Mouse (Mus musculus) spleen, postnatal 36 days (tissue): Measurements from ENCODE around the gene Snrpn.
"Not testable (repeated sequence)": the region's sequence is repeated elsewhere in the genome, so short reads cannot be mapped to it uniquely, and the experiment has no call there.

ENCODE experiments used
- DNase-seq, 2 experiments: peaks; one replicate each; pipeline ENCODE4 v3.0.0; 2022; ENCODE audit warnings: low spot score in 2 of 2, mixed read lengths in 1 of 2

The Snrpn gene

GRCm38 (mm10) chr7:60139742-60140480, at the start of gene Snrpn:
Gene Snrpn, minus strand, starts transcription at chr7:60140219.
- no peak for DNase-seq

- no peak for DNase-seq
Observed at GRCm38 (mm10) chr7:60170250-60171185, 30.5 kb upstream of the Snrpn start.

GRCm38 (mm10) chr7:60125332-60125731, 14.7 kb downstream of the Snrpn start:
- no peak for DNase-seq

- DNase-seq: not testable (repeated sequence)
Observed at GRCm38 (mm10) chr7:60123086-60123624, 16.9 kb downstream of the Snrpn start.

- DNase-seq: no peak
Observed at GRCm38 (mm10) chr7:60122434-60123085, 17.5 kb downstream of the Snrpn start.

GRCm38 (mm10) chr7:60097154-60097859, 42.7 kb downstream of the Snrpn start:
- DNase-seq: no peak

GRCm38 (mm10) chr7:60076301-60076700, 63.7 kb downstream of the Snrpn start:
- DNase-seq: no peak

- no peak for DNase-seq
Observed at GRCm38 (mm10) chr7:60047481-60048201, 92.4 kb downstream of the Snrpn start.

- DNase-seq: no peak
Observed at GRCm38 (mm10) chr7:60013186-60013585, 126.8 kb downstream of the Snrpn start.

- no peak for DNase-seq
Observed at GRCm38 (mm10) chr7:60007727-60008360, 132.2 kb downstream of the Snrpn start.

- DNase-seq: no peak
Observed at GRCm38 (mm10) chr7:60006262-60006661, 133.8 kb downstream of the Snrpn start.

- DNase-seq: peak in 1 of 2 experiments; percentile 1
Observed at GRCm38 (mm10) chr7:60004606-60005330, 135.3 kb downstream of the Snrpn start, which contains the start of the genes Snurf and Gm38393. Gene Snurf, minus strand, starts transcription at chr7:60005049. Gene Gm38393, minus strand, starts transcription at chr7:60005064.

- DNase-seq: no peak
Observed at GRCm38 (mm10) chr7:60003921-60004605, 136.0 kb downstream of the Snrpn start.

- DNase-seq: no peak
Observed at GRCm38 (mm10) chr7:60003006-60003865, 136.8 kb downstream of the Snrpn start.

GRCm38 (mm10) chr7:59978646-59979045, 161.4 kb downstream of the Snrpn start:
- no peak for DNase-seq
